Mouse (Mus musculus) forebrain, embryonic 10.5 days (tissue): Measurements from ENCODE around the gene Prrt2. TPM values are rescaled to one million over a fixed set of nuclear protein-coding genes. Genes with fewer than 3 reads are reported as not detected.

Source experiments
- DNase-seq: peaks from one replicate; pipeline ENCODE4 v3.0.0-alpha.2; 2017; ENCODE audit warnings: low spot score; ENCODE audit errors: extremely low spot score
- H3K27ac ChIP-seq: fragments of 300-500 bp; sonication (generic); 2 replicates; pipeline ENCODE4 v1.5.1; 2016; ENCODE audit warnings: mild to moderate bottlenecking
- H3K27me3 ChIP-seq: fragments of 300-500 bp; sonication (generic); 2 replicates; pipeline ENCODE4 v1.6.1; 2016; ENCODE audit warnings: mild to moderate bottlenecking; ENCODE audit not compliant: poor library complexity, severe bottlenecking
- H3K36me3 ChIP-seq: fragments of 300-500 bp; sonication (generic); replicated peaks from 2 replicates; pipeline ENCODE4 v1.6.1; 2016; ENCODE audit warnings: mild to moderate bottlenecking, moderate library complexity
- H3K4me1 ChIP-seq: fragments of 300-500 bp; sonication (generic); 2 replicates; pipeline ENCODE4 v1.6.1; 2016
- H3K4me3 ChIP-seq: fragments of 300-500 bp; sonication (generic); 2 replicates; pipeline ENCODE4 v1.5.1; 2016; ENCODE audit warnings: mild to moderate bottlenecking, moderate library complexity
- H3K9me3 ChIP-seq: fragments of 300-500 bp; sonication (generic); 2 replicates; pipeline ENCODE4 v1.6.1; 2016; ENCODE audit warnings: mild to moderate bottlenecking, moderate library complexity
- WGBS: fragments of 180-500 bp; shearing (Covaris S2); methylation state at CpG from one replicate; pipeline ENCODE4 v1.1.7; 2016; 5-methylcytosine and 5-hydroxymethylcytosine counted together
- polyA plus RNA-seq: library from polyadenylated mRNA; unstranded; fragments of >200 nt; fragmentation: Nextera tagmentation; extraction: Ambion mirVana; gene quantifications from 2 replicates; pipeline ENCODE4 v1.2.1, GENCODE M21; 2016

Gene Prrt2
- polyA plus RNA-seq, 1 experiment from 2014 or later = 3.5 TPM

- Histone ChIP-seq H3K27ac (peak overlapping the region; percentile 100), H3K27me3 (no peaks in the 10 kb centered on the region), H3K9me3 (no peaks in the 10 kb centered on the region), H3K36me3 (peaks cover 43% of the 10 kb centered on the region), H3K4me3 (peak overlapping the region; percentile 76; the same call in 1 of the 2 replicates), H3K4me1 (peaks cover 86% of the 10 kb centered on the region)
- no peak for DNase-seq
- 70% methylated on average over 6 of the region's 6 CpGs for WGBS
These were observed 3.1 kb downstream of the Prrt2 start for GRCm38 (mm10) chr7:127017950-127018345.

- peaks cover 79% of the 10 kb centered on the region for H3K4me1 ChIP-seq
- peak; percentile 99 for DNase-seq
- no peaks in the 10 kb centered on the region for H3K27me3 ChIP-seq
- H3K36me3 ChIP-seq = peaks cover 43% of the 10 kb centered on the region
- WGBS = 5% methylated on average over 39 of the region's 39 CpGs
- peak within 1 kb of the TSS; percentile 92 for H3K4me3 ChIP-seq
- H3K9me3 ChIP-seq = no peaks in the 10 kb centered on the region
- peak within 1 kb of the TSS; percentile 100 for H3K27ac ChIP-seq
These were observed 3.8 kb downstream of the Prrt2 start, which contains the start of gene Pagr1a for GRCm38 (mm10) chr7:127016971-127017949. Gene Pagr1a, minus strand, starts transcription at chr7:127017352.

- under 1% methylated on average over 22 of the region's 22 CpGs for WGBS
- no peak for DNase-seq
- H3K36me3 ChIP-seq = peaks cover 44% of the 10 kb centered on the region
- H3K9me3 ChIP-seq = no peaks in the 10 kb centered on the region
- peak overlapping the region; percentile 76 for H3K4me3 ChIP-seq
- H3K4me1 ChIP-seq = peaks cover 76% of the 10 kb centered on the region
- peak overlapping the region; percentile 100 for H3K27ac ChIP-seq
- no peaks in the 10 kb centered on the region for H3K27me3 ChIP-seq
These were observed 4.5 kb downstream of the Prrt2 start for GRCm38 (mm10) chr7:127016486-127016938.

GRCm38 (mm10) chr7:127016481-127016485 lies 4.7 kb downstream of the Prrt2 start, which contains the start of gene Pagr1b:
Gene Pagr1b, minus strand, starts transcription at chr7:127016484.
- H3K4me1 ChIP-seq = peaks cover 74% of the 10 kb centered on the region
- peaks cover 46% of the 10 kb centered on the region for H3K36me3 ChIP-seq
- H3K9me3 ChIP-seq = no peaks in the 10 kb centered on the region
- H3K27ac ChIP-seq = peak within 1 kb of the TSS; percentile 100
- no peak for DNase-seq
- H3K27me3 ChIP-seq = no peaks in the 10 kb centered on the region
- H3K4me3 ChIP-seq = peak within 1 kb of the TSS; percentile 76

- 2% methylated on average over 10 of the region's 10 CpGs for WGBS
- Histone ChIP-seq H3K4me3 (peak overlapping the region; percentile 76), H3K27ac (peak overlapping the region; percentile 100), H3K36me3 (peaks cover 48% of the 10 kb centered on the region), H3K27me3 (no peaks in the 10 kb centered on the region), H3K9me3 (no peaks in the 10 kb centered on the region), H3K4me1 (peaks cover 72% of the 10 kb centered on the region)
- DNase-seq = no peak
These were observed 4.9 kb downstream of the Prrt2 start for GRCm38 (mm10) chr7:127016081-127016480.

GRCm38 (mm10) chr7:127014993-127015392 lies 6.0 kb downstream of the Prrt2 start:
- Histone ChIP-seq H3K4me3 (peak overlapping the region; percentile 76), H3K27me3 (no peaks in the 10 kb centered on the region), H3K9me3 (no peaks in the 10 kb centered on the region), H3K27ac (peak overlapping the region; percentile 100), H3K36me3 (peaks cover 53% of the 10 kb centered on the region), H3K4me1 (peaks cover 61% of the 10 kb centered on the region)
- WGBS = 95% methylated on average over 12 of the region's 12 CpGs
- no peak for DNase-seq

GRCm38 (mm10) chr7:127014320-127014719 lies 6.7 kb downstream of the Prrt2 start, which contains the start of gene Mvp:
Gene Mvp, minus strand, starts transcription at chr7:127014621.
- Histone ChIP-seq H3K9me3 (no peaks in the 10 kb centered on the region), H3K4me3 (peak within 1 kb of the TSS; percentile 76), H3K27ac (peak within 1 kb of the TSS; percentile 100), H3K4me1 (peaks cover 55% of the 10 kb centered on the region), H3K36me3 (peaks cover 53% of the 10 kb centered on the region), H3K27me3 (no peaks in the 10 kb centered on the region)
- WGBS = 74% methylated on average over 11 of the region's 11 CpGs
- DNase-seq = no peak

GRCm38 (mm10) chr7:127013385-127013784 lies 7.6 kb downstream of the Prrt2 start:
- DNase-seq = no peak
- Histone ChIP-seq H3K4me1 (peaks cover 51% of the 10 kb centered on the region), H3K27me3 (no peaks in the 10 kb centered on the region)

GRCm38 (mm10) chr7:127012845-127013244 lies 8.2 kb downstream of the Prrt2 start:
- no peak overlapping the region for H3K27ac ChIP-seq
- no peaks in the 10 kb centered on the region for H3K27me3 ChIP-seq
- DNase-seq = no peak
- H3K9me3 ChIP-seq = no peaks in the 10 kb centered on the region
- WGBS = 94% methylated on average over 10 of the region's 10 CpGs
- H3K4me3 ChIP-seq = no peak overlapping the region
- peaks cover 48% of the 10 kb centered on the region for H3K4me1 ChIP-seq
- H3K36me3 ChIP-seq = peaks cover 53% of the 10 kb centered on the region

More at GRCm38 (mm10) chr7:127013385-127013784, 7.6 kb downstream of the Prrt2 start:
- Histone ChIP-seq H3K4me3 (no peak overlapping the region), H3K9me3 (no peaks in the 10 kb centered on the region), H3K27ac (no peak overlapping the region), H3K36me3 (peaks cover 53% of the 10 kb centered on the region)
- WGBS = 95% methylated on average over 6 of the region's 6 CpGs

- Histone ChIP-seq H3K27me3 (no peaks in the 10 kb centered on the region), H3K36me3 (peaks cover 53% of the 10 kb centered on the region), H3K27ac (no peak overlapping the region), H3K4me1 (peaks cover 44% of the 10 kb centered on the region), H3K4me3 (no peak overlapping the region), H3K9me3 (no peaks in the 10 kb centered on the region)
- no peak for DNase-seq
- WGBS = 88% methylated on average over 6 of the region's 6 CpGs
These were observed 8.6 kb downstream of the Prrt2 start for GRCm38 (mm10) chr7:127012374-127012773.

- Histone ChIP-seq H3K4me1 (peaks cover 41% of the 10 kb centered on the region), H3K36me3 (peaks cover 53% of the 10 kb centered on the region), H3K4me3 (no peak overlapping the region), H3K9me3 (no peaks in the 10 kb centered on the region), H3K27me3 (no peaks in the 10 kb centered on the region), H3K27ac (no peak overlapping the region)
- 65% methylated on average over 2 of the region's 2 CpGs for WGBS
- DNase-seq = no peak
These were observed 9.3 kb downstream of the Prrt2 start for GRCm38 (mm10) chr7:127011717-127012116.

- no peak for DNase-seq
- Histone ChIP-seq H3K9me3 (no peaks in the 10 kb centered on the region), H3K27me3 (no peaks in the 10 kb centered on the region), H3K27ac (no peak overlapping the region), H3K4me1 (peaks cover 35% of the 10 kb centered on the region), H3K4me3 (no peak overlapping the region), H3K36me3 (peaks cover 53% of the 10 kb centered on the region)
- WGBS = 91% methylated on average over 2 of the region's 2 CpGs
These were observed 10.0 kb downstream of the Prrt2 start for GRCm38 (mm10) chr7:127011051-127011450.

GRCm38 (mm10) chr7:127009307-127010085 lies 11.5 kb downstream of the Prrt2 start:
- no peaks in the 10 kb centered on the region for H3K9me3 ChIP-seq
- H3K4me1 ChIP-seq = peaks cover 19% of the 10 kb centered on the region
- DNase-seq = no peak
- no peak overlapping the region; the same call in 1 of the 2 replicates for H3K4me3 ChIP-seq
- 87% methylated on average over 17 of the region's 17 CpGs for WGBS
- no peaks in the 10 kb centered on the region for H3K27me3 ChIP-seq
- peak overlapping the region; percentile 66; the same call in 1 of the 2 replicates for H3K27ac ChIP-seq
- peaks cover 39% of the 10 kb centered on the region for H3K36me3 ChIP-seq
